8 mouse cellular contexts compared by ENCODE assay signal in genomic region chr2:165857395-165857831, GRCm38 (mm10). TPM values are rescaled to one million over a fixed set of nuclear protein-coding genes. Genes with fewer than 3 reads are reported as not detected.
DNase-seq lines count a peak whose midpoint lies in the region; ATAC-seq and TF ChIP-seq lines count a peak whose summit lies in the region.

No protein-coding gene starts in this region.

- H3K79me2 ChIP-seq in liver, adult 2 months (ENCODE audit: control insufficient read depth, insufficient read depth, low read length): peaks cover 55% of the 10 kb centered on the region

- no peak for ATAC-seq in hindbrain, embryonic 13.5 days (ENCODE audit: low FRiP score)
- ATAC-seq in neural tube, embryonic 12.5 days (ENCODE audit: low FRiP score, low read depth): no peak

- H3K4me2 ChIP-seq in hindbrain, embryonic 13.5 days: peak overlapping the region; percentile 50
- H3K4me2 ChIP-seq in neural tube, embryonic 12.5 days (replicated peaks): peak overlapping the region; percentile 52

- peak overlapping the region; percentile 73 for H3K9ac ChIP-seq in hindbrain, embryonic 13.5 days
- H3K9ac ChIP-seq in liver, adult 2 months (ENCODE audit: low read depth, low read length): peak overlapping the region; percentile 75
- peak overlapping the region; percentile 54; the same call in 1 of the 2 replicates for H3K9ac ChIP-seq in neural tube, embryonic 12.5 days

- TF ChIP-seq POLR2A in liver, adult 2 months (IDR thresholded peaks at IDR 0.05; ENCODE audit: extremely low read depth, insufficient read depth, low read length): no peak

- 3% methylated on average over 4 of the region's 4 CpGs for WGBS in hindbrain, embryonic 13.5 days
- WGBS in liver, adult 2 months: 7% methylated on average over 4 of the region's 4 CpGs
- WGBS in neural tube, embryonic 12.5 days: 2% methylated on average over 4 of the region's 4 CpGs

- peaks cover 84% of the 10 kb centered on the region for H3K4me1 ChIP-seq in hindbrain, embryonic 13.5 days (replicated peaks)
- H3K4me1 ChIP-seq in liver, adult 2 months (ENCODE audit: control insufficient read depth, insufficient read depth, low read length): peaks cover 48% of the 10 kb centered on the region
- H3K4me1 ChIP-seq in neural tube, embryonic 12.5 days: peaks cover 89% of the 10 kb centered on the region

- TF ChIP-seq CTCF in gastrocnemius, adult 2 months (IDR thresholded peaks at IDR 0.05): no peak
- TF ChIP-seq CTCF in liver, adult 2 months (IDR thresholded peaks at IDR 0.05; ENCODE audit: low read depth, low read length): no peak

- no peaks in the 10 kb centered on the region for H3K9me3 ChIP-seq in hindbrain, embryonic 13.5 days
- H3K9me3 ChIP-seq in neural tube, embryonic 12.5 days: no peaks in the 10 kb centered on the region

- H3K27me3 ChIP-seq in hindbrain, embryonic 13.5 days: no peaks in the 10 kb centered on the region
- H3K27me3 ChIP-seq in liver, adult 2 months (ENCODE audit: control insufficient read depth, insufficient read depth, low read length): no peaks in the 10 kb centered on the region
- no peaks in the 10 kb centered on the region for H3K27me3 ChIP-seq in neural tube, embryonic 12.5 days (replicated peaks)

- DNase-seq in gastrocnemius, adult 2 months: no peak
- no peak for DNase-seq in gastrocnemius, postnatal 14 days
- DNase-seq in embryo, embryonic 10.5 days (ENCODE audit: low spot score): peak; percentile 44
- peak; percentile 84 for DNase-seq in liver, adult 2 months (ENCODE audit: extremely low read depth, low read depth, low spot score)
- no peak for DNase-seq in left cerebral cortex, adult 18-20 months (ENCODE audit: low spot score in 2 of 2)
- no peak for DNase-seq in layer of hippocampus, postnatal 25 days (ENCODE audit: extremely low spot score in 1 of 2, low spot score in 1 of 2)

- peak overlapping the region; percentile 68 for H3K4me3 ChIP-seq in gastrocnemius, adult 2 months
- peak overlapping the region; percentile 18 for H3K4me3 ChIP-seq in hindbrain, embryonic 13.5 days
- H3K4me3 ChIP-seq in liver, adult 2 months (ENCODE audit: insufficient read depth, low read depth, low read length): peak overlapping the region; percentile 38; the same call in 1 of the 2 replicates
- H3K4me3 ChIP-seq in neural tube, embryonic 12.5 days: no peak overlapping the region

- intact Hi-C loops in gastrocnemius, adult 2 months (cut with DNase I): loop anchor here (5.0 kb wide), 1 partner anchor 385 kb away; no protein-coding TSS in a partner anchor
- intact Hi-C loops in gastrocnemius, postnatal 14 days (cut with DNase I; ENCODE audit: low total_unique reads): no loop called here

- H3K27ac ChIP-seq in gastrocnemius, adult 2 months: peak overlapping the region; percentile 93
- H3K27ac ChIP-seq in hindbrain, embryonic 13.5 days: peak overlapping the region; percentile 97
- H3K27ac ChIP-seq in liver, adult 2 months (replicated peaks; ENCODE audit: insufficient read depth, low read depth, low read length): peak overlapping the region; percentile 93
- H3K27ac ChIP-seq in neural tube, embryonic 12.5 days: peak overlapping the region; percentile 85

- H3K36me3 ChIP-seq in hindbrain, embryonic 13.5 days: no peaks in the 10 kb centered on the region
- H3K36me3 ChIP-seq in liver, adult 2 months (ENCODE audit: control insufficient read depth, insufficient read depth, low read length): no peaks in the 10 kb centered on the region
- peaks cover 4% of the 10 kb centered on the region for H3K36me3 ChIP-seq in neural tube, embryonic 12.5 days

RNA-seq across cellular contexts. Expression of gene Zmynd8, which starts 41.4 kb away (rescaled TPM):
- total RNA-seq in gastrocnemius, adult 2 months (2021): 10 to 100 TPM; 13.1 to 23.3 TPM
- total RNA-seq in gastrocnemius, postnatal 14 days (2021): 10 to 100 TPM; 20.7 to 22.0 TPM
- 82.2 and 86.6 TPM in 2 replicates for polyA plus RNA-seq in hindbrain, embryonic 13.5 days (2015; fragmentation: Nextera tagmentation; extraction: Ambion mirVana)
- 10.0 and 10.8 TPM in 2 replicates for total RNA-seq in liver, adult 2 months (2014; rRNA removed)
- 6.4 and 7.8 TPM in 2 replicates for polyA plus RNA-seq in liver, adult 2 months (2012; rRNA removed)
- polyA plus RNA-seq in neural tube, embryonic 12.5 days (2016; fragmentation: Nextera tagmentation; extraction: Ambion mirVana): 68.7 and 81.4 TPM in 2 replicates
- total RNA-seq in left cerebral cortex, adult 18-20 months (2021): 100 to 1,000 TPM; 150 to 151 TPM
- 100 to 1,000 TPM; 140 to 173 TPM for total RNA-seq in layer of hippocampus, postnatal 25 days (2021)

Comparison
In these comparisons a context has a peak if more than half of its experiments do, and no peak if none do; other contexts are left out.
1. DNase-seq: peak in embryo, embryonic 10.5 days (single experiment) and liver, adult 2 months (single experiment); none in gastrocnemius, adult 2 months (single experiment), gastrocnemius, postnatal 14 days (single experiment), left cerebral cortex, adult 18-20 months (0 of 2) and layer of hippocampus, postnatal 25 days (0 of 2).
2. RNA of gene Zmynd8, which starts 41.4 kb away (total RNA-seq): 140 to 173 TPM in layer of hippocampus, postnatal 25 days and 150 to 151 TPM in left cerebral cortex, adult 18-20 months; 13.1 to 23.3 TPM in gastrocnemius, adult 2 months, 20.7 to 22.0 TPM in gastrocnemius, postnatal 14 days and 10.0 to 10.8 TPM in liver, adult 2 months; every median in the first group is over 4 times any median in the second.
3. Peak in every context shown above with its lines, with median percentiles within 50 percentile points of each other: H3K27ac ChIP-seq and H3K9ac ChIP-seq.